Mouse (Mus musculus) kidney, postnatal 4 days (tissue): ENCODE results near the gene Ttpal.
A peak's percentile ranks its signal among the peaks of the same experiment; 100 is the strongest.
"Not testable (repeated sequence)": the region's sequence is repeated elsewhere in the genome, so short reads cannot be mapped to it uniquely, and the experiment has no call there.

ENCODE experiments used
- DNase-seq, 2 experiments: peaks; one replicate each; pipeline ENCODE4 v3.0.0; 2021; ENCODE audit warnings: mixed read lengths in 2 of 2

Ttpal gene

DNA sequence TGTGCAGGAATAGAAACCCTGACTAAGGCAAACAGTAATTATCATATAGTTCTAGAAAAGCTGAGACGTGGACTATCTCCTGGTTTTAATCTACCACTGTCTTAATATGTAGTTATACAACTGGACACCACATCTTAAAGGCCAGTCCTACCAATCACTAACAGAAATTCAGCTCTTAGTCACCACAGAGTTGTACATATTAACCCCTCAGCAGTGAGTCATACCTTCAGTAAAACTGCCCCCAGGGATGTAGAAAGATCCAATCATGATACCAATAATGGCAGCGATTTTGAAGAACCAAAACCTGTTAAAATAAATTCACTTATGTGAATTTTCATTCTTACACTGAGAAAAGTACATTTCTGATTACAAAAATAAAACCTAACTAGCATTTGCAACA lies 32.1 kb downstream of the Ttpal start:
- DNase-seq: no peak

DNA sequence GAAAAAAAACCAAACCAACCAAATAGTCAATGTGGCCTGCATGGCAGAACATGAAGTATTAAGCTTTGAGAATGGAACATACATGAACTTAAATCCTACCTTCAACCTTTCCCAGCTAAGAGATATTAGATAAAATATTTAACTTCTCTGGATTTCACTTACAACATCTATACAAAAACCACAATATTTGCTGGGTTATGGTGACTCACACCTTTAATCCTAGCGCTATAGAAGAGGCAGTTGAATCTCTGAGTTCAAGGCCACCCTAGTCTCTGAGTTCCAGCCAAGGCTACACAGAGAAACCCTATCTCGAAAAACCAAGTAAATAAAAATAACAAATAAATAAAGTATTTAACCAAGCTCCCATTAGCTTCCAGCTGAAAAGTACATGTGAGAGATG lies 33.9 kb downstream of the Ttpal start:
- DNase-seq: no peak

DNA sequence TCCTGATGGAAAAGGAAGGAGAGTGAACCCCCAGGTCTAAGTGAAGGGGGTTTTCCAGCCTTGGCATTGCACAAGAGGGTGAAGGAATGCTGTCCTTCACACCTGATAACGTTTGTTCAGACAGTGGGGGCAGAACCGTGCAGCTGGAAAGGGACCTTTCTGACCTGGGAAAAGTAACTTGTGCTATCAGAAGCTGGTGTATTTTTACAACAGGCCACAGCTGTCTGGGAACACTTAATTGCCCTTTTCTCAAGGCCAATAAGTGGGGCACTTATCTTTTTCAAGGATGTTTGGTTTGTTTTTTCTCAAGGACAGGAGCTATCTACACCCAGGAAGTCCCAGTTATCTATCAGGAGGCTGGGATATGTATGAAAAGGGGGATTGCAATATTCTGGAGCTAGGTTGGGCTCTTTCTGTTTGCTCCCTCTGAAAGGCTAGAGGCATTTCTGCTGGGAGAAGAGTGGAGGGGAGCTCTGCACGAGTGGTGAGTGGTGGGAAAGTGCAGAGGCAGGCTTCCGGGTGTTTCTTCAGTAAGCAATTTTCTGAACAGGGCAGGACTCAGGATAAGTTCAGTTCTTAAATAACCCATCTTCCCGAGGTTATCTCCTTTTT lies 35.6 kb downstream of the Ttpal start:
- DNase-seq: no peak

DNA sequence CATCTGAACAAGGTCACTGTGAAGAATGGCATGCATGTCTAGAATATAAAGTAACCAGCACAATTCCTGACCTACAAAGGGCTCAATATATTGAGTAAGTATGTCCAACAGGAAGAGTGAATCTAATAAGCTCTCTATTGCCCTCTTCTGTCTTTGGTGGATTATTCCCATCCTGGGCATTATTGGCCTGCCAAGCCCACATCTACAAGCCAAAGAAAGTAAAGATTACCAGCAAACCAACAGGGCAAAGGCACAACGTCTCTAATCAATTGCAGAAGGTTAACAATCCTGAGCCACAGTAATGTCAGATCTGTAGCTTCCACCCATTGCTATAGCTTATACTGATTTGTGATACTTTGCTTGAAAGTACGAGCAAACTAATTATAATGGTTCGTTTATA lies 38.4 kb downstream of the Ttpal start:
- DNase-seq: no peak

DNA sequence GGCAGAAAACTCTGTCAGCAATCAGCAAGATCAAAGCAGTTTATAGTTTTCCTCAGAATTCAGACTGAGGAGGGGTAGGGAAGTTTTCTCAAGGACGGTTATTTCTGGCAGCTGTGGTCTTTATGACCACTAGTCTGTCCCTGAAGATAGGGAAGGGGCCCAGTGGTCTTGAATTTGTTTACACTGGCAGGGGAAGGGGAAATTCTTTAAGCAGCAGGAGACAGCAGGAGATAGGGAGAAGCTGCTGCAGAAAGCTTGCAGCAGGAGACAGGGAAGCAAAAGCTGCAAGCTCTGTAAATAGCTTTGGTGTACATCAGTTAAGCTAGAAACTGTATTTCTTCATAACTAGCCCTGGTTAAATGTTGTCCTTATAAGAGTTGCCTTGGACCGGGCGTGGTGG lies 39.6 kb downstream of the Ttpal start:
- DNase-seq: peak in 1 of 2 experiments; percentile 30

DNA sequence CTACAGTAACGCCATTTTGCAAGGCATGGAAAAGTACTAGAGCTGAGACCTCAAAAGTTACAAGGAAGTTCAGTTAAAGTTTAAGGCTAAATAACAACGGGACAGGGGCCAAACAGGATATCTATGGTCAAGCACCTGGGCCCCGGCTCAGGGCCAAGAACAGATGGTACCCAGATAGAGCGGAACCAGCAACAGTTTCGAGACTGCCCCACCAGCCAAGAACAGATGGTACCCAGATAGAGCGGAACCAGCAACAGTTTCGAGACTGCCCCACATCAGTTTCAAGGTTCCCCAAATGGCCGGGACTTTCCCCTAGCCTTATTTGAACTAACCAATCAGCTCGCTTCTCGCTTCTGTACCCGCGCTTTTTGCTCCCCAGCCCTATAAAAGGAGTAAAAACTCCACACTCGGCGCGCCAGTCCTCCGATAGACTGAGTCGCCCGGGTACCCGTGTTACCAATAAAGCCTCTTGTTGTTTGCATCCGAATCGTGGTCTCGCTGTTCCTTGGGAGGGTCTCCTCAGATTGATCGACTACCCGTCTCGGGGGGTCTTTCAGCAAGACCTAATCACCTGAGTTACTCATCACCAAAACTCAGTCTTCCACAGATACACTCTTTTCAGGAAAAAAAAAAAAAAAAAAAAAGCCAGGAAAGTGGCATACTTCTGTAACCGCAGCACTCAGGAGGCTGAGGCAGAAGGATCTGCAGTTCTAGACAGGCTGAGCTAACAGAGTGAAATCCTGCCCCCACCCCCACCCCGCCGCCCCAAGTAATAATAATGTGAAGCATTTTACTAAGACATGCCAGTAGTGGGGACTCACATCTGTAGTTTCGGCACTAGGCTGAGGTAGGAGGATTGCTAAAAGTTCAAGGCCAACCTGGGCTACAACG lies 40.8 kb downstream of the Ttpal start:
- DNase-seq: peak; percentile 29 to 48

DNA sequence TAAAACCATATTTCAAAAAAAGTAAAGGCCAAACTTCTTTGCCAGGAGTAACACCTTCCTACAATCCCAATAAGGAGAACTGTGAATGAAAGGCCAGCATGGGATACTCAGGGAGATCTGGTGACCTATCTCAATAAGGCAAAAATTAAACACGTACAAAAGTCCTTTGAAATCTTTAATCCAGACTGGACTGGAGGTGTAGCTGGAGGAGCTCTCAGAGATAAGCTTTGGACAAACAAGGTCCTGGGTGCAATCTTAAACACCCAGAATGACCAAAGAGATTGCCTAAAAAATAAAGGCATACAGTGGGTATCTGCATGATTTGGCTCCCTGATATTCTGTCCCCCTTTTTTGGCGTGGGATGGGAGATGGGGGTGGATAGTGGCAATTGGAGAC lies 41.5 kb downstream of the Ttpal start:
- no peak for DNase-seq

DNA sequence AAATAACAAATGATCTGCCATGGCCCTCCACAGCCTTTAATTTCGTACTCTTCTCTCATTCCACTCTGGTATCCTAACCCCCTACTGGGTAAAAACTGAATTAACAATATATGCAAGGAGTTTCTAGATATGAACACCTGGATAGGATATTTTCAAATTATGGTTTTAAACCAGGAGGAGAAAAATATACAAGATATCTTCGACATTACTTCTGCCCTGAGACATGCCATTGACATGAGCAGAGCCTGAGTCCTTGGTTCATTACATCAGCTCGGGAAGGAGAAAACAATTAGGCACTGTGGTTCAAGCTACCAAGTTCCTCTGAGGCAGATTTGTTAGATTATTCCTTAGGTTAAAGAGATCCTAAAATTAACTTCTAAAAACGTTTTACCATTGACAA lies 41.9 kb downstream of the Ttpal start:
- no peak for DNase-seq

DNA sequence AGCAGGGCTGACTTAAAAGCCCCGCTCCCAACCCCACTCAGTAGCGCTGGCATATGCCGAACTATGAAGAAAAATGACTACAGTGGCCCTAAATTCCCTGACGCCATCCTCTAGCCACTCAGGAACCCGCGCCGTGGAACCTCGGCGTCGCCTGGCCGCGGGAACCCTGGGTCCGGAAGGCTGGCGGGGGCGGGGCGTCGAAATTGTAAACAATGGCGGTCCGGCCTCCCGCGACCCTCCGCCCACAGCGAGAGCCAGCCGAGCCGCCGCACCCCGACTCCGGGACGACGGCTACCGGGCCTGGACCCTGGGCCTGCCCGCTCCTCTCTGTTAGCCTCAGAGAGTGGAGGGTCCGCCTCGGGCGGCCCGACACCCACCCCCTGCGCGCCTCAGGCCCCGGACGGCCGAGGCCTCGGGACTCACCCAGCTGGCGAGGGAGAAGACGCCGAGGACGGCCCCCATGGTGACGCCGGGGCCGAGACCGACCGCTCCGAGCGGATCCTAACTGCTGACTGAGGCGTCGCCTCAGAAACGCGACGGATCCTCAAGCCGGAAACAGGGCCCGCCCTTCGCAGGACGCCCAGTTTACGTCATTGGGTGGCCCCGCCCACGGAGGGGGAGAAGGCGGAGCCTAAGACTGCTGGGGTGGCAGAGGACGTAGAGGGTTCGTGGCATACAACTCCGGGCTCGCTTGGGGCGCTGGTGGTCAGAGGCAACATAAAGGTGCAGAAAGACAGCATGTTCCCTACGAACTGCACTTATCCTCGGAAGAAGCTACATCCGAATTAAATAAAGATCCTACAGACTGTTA lies 42.7 kb downstream of the Ttpal start, which contains the start of gene Serinc3:
Gene Serinc3 (minus strand): TSS at position 557 of the 811 bp plus-strand sequence.
- peak; percentile 99 for DNase-seq

DNA sequence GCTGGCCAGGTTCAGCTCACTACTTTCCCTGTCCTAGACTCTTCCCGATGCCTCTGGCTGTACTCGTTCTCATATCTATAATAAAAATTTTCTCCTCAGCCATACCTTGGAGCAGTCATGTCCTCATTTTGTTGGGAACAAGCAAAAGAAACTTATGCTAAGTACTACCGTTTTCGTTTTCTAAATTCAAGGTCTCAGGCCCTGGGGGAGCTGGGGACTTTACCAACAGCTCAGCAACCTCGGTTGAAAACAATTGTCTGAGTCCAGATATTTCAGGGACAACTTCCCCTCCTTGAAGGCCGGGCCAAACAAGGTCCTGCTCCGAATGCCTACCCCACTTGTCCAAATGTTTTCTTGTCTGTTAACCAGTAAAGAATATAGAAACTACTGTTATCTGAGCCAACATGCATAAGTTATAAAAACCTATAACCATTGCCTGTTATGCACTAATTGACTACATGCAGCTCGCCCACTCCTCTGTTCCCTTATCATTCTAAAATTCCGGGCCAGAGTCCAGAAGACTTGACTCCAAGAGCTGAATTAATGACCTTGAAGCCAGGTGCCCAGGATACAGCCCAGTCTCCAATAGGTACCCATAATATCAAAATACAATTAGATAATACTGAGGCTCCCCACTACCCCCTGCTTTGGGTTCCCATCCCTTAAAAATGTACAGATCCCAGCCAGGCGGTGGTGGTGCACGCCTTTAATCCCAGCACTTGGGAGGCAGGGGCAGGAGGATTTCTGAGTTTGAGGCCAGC lies 43.8 kb downstream of the Ttpal start:
- no peak for DNase-seq

DNA sequence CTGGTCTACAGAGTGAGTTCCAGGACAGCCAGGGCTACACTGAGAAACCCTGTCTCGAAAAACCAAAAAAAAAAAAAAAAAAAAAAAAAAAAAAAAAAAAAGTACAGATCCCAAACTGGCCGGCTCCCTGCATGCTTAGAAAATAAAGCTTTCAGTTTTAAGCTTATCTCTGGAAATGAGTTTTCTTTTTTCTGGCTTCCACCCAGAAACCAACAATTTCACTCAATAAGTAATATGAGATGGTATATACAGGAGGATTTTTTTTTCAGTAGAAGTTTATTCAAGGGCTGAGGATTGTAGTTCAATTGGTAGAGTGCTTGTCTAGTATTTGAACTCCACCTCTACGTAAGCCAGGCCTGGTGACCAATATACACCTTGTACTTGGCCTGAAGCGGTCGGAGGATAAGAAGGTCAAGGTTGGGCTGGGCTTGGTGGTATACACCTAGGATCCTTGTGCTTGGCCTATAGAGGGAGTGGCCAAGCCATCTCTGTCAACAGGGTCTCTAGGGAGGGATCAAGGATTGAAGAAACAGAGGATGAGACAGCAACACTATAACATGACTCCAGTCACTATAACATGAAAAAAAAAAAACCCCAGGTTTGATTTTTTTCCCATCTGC lies 44.5 kb downstream of the Ttpal start:
- no peak for DNase-seq

DNA sequence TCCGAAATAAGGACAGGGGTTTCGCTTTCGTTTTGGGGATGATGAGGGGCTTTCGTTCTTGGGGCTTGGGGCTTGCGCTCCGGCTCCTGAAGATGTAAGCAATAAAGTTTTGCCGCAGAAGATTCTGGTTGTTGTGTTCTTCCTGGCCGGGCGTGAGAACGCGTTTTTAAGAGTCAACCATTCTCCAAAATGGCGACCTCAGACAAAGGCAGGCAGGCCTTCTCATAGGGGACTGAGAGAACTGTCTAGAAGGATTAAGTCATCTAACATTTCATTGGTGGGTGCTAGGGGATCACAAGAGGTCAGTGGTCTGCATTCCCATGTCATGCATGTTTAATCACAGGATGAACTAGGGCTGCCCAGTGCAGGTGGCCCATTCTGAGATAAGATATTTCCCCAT lies 53.6 kb downstream of the Ttpal start:
- DNase-seq: not testable (repeated sequence)

DNA sequence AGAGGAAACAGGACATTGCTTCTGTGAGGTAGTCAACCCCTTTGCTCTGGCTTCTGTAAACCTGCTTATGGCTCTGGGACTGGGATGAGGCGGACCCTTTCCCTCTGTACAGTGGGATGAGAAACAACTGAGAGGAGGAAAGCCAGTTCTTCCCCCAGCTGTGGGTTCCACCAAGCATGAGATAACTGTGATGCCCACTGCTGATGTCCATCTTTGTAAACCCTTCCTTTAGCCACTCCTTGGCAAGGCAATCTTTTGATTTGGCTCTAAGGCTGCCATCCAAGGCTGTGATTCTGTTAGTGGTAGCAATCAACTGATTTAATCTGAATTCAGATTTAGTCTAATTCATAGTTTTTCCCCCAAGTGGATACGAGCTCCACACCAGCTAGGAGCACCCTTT lies 55.4 kb downstream of the Ttpal start:
- DNase-seq: no peak

DNA sequence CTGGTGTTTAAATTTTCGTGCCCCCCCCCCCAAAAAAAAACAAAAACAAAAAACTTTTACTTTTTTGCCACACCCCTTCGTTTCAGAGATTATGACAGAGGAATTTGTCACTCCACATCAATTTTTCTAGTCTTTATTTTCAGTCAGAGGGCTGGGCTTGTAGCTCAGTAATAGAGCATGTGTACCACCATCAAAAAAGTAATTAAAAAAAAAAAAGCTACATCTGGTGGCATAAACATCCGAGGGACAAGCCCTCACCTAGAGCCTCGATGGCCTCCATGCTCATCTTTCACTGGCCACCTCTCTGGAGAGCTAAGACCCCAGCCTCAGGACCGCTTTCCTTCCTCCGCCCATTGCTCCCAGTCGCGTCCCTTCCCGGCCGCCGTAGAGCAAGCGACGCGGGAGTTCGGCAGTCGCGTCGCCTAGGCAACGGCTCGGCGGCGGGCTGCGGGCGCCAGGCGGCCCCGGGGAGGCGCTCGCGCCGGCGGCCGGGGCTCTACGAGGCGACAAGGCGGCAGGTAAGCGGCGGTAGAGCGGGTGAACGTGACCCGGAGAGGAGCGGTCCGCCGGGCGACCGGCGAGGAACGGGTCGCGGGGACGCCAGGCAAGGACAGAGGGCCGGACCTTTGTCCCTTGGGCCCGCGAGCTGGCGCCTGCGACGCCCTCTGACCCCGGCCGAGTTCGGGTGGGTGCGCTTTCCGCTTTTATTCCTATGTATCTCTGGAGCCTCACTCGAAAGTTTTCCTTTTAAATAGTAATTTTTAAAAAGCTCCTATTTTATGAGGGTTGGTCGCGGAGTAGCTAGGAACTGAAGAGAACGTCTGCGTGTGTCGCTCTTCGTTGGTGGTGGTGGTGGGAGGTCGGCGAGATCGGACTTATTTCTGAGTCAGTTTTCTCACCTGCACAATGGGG lies 56.1 kb downstream of the Ttpal start, which contains the start of gene Pkig:
Gene Pkig (plus strand): TSS at position 412 of the 912 bp plus-strand sequence.
- DNase-seq: peak; percentile 93 to 95

DNA sequence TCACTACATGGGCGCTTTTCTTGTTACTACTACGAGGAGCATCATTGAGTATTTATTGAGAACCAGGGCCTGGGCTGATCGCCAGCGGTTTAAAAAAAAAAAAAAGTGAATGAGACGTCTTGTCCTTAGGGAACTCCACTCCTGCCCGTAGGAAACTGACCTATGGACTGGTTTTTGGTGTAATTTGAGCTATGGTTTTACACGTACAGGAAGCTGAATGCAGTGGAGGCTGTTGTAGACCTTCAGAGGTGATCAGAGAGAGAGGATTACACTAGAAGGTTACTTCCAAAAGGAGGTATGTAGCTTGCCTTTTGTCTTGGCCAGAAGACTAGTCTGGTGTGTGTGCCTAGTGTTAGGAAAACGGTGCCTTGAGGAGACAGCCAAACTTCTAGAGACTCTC lies 56.8 kb downstream of the Ttpal start:
- DNase-seq: peak in 1 of 2 experiments; percentile 40

DNA sequence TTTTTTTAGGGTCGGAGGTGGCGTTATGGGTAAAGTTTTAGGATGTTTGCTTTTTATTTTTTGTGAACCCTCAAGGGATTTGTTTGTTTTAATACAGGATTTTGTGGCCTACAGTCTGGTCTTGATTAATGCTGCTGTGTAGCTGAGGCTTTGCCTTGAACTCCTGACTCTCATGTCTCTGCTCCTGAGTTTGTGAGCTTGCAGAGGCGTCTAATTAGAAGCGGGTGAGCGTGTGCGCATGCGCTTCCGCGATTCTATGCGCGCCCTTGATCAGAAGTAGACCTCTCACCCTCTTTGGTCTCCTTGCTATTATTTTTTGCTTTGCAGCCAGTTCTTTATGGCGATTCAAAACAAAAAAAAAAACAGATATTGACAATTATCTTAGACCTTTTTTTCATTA lies 57.3 kb downstream of the Ttpal start:
- DNase-seq: no peak

DNA sequence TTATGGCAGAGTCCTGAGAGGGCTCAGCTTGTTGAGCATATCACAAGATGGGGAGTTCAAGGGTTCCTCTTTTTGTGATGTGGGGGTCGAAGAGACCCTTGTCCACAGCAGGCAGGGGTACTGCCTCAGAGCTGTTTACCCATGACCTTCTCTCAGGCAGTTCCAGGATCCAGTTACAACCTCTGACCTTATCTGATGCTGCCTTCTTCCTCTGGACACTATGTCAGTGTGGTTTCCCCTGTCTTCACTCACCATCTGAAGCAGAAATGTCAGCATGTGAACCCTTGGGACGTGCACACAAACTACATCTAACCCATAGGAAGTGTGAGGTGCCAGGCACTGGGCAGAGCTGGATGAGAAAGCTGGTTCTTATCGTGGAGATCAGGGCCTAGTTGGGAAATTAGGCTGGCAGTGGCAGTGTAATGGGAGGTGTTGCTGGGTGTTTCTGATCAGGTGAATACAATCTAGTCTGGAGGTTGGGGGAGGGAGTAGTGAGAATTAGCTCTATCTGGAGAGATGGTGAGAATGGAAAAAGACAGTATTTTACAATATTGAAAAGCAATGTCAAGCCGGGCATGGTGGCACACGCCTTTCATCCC lies 58.1 kb downstream of the Ttpal start:
- no peak for DNase-seq

DNA sequence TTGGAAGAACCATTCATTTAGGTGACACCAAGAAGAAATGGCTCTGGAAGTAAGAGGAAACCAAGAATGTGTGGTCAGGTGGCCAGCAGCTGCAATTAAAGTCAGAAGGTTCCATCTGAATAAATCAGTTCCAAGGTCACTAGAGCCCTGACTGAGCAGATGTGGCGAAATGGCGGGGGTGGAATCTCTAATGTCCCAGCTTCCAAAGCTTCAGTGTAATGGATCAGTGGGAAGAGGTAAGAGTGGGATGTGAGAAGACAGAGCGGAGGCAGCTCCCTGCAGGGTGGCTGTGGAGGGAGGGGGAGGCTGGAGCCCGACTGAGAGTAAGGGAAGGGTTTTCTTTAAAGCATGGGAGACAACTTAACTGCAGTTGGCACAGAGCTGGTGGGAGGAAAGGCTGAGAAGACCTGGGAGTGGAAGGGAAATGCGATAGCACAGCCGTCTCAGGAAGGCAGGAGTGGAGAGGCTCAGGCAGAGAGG lies 59.3 kb downstream of the Ttpal start:
- DNase-seq: peak; percentile 44 to 63

DNA sequence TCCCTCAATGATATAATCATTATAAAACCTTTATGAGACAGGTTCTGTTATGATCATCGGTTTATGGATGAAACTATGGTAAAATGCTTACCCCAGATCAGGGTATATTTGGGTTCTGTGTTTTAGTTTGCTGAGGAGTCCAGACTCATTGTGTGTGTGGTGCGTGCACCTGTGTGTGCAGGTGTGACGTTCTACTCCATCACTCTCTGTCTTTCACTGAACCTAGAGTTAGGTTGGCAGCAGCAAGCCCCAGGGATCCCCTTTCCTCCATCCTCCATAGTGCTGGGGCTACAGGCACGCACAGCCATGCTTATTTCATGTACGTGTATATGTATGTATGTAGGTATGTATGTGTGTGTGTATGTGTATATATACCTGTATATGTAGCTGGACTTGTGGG lies 60.0 kb downstream of the Ttpal start:
- no peak for DNase-seq

DNA sequence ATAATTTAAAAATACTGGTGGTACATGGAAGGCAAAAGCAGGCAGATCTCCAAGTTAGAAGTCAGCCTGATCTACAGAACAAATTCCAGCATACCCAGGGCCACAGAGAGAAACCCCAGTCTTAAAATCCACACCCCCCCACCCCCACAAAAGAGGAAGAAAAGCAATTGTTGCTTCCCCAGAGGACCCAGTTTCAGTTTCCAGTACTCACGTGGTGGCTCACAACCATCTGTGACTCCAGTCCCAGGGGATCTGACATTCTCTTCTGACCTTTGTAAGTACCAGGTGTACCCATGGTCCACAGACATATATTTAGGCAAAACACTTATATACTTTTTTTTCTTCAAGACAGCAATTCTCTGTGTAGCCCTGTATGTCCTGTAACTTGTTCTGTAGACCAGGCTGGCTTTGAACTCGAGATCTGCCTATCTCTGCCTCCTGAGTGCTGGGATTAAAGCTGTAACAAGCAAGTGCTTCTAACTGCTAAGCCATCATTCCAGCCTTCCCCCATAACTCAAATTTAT lies 60.6 kb downstream of the Ttpal start:
- DNase-seq: no peak
